Mouse (Mus musculus) lung, adult 2 months (tissue): ENCODE measurements around the gene Def6.

Source experiments
- CTCF ChIP-seq: fragments of 200-500 bp; IDR thresholded peaks from 2 replicates; pipeline ENCODE4 v1.5.1; 2011; ENCODE audit warnings: mild to moderate bottlenecking, low read length, control low read depth; ENCODE audit not compliant: insufficient read depth
- POLR2A ChIP-seq: fragments of 200-500 bp; IDR thresholded peaks from 2 replicates; pipeline ENCODE4 v1.6.1; 2011; ENCODE audit warnings: low read depth, mild to moderate bottlenecking, control low read depth, low read length, borderline replicate concordance; ENCODE audit errors: extremely low read depth

- TF ChIP-seq POLR2A (no peak), CTCF (no peak)
These were observed 46.2 kb upstream of the Def6 start for GRCm38 (mm10) chr17:28161310-28161881.
